Mouse (Mus musculus) ES-E14 (cell line): ENCODE measurements around the gene Myl6b. TPM values are rescaled to one million over a fixed set of nuclear protein-coding genes. Genes with fewer than 3 reads are reported as not detected.
A peak's percentile ranks its signal among the peaks of the same experiment; 100 is the strongest.

ENCODE experiments used
- DNase-seq: peaks from one replicate; pipeline ENCODE4 v3.0.0-alpha.2; 2013; ENCODE audit warnings: low read depth, low spot score
- H3K27ac ChIP-seq: 2 replicates; pipeline ENCODE4 v1.5.1; 2012; ENCODE audit warnings: low read depth, mild to moderate bottlenecking, low read length, moderate library complexity, mixed read lengths; ENCODE audit not compliant: poor library complexity, insufficient read depth, severe bottlenecking
- H3K36me3 ChIP-seq: 2 replicates; pipeline ENCODE4 v1.6.1; 2012; ENCODE audit warnings: mild to moderate bottlenecking, low read length, moderate library complexity, mixed read lengths; ENCODE audit not compliant: control insufficient read depth, poor library complexity, insufficient read depth, severe bottlenecking
- H3K4me1 ChIP-seq, 2 experiments: fragments of 150-350 bp in 1 of 2; sonication (generic) in 1 of 2; 2 replicates each; pipeline ENCODE4 v1.6.1; 2012; ENCODE audit warnings: low read length in 2 of 2, mild to moderate bottlenecking in 1 of 2, mixed read lengths in 1 of 2; ENCODE audit not compliant: control insufficient read depth in 2 of 2, insufficient read depth in 2 of 2, poor library complexity in 1 of 2
- H3K4me3 ChIP-seq, 2 experiments: fragments of 150-350 bp in 1 of 2; sonication (generic) in 1 of 2; 2 replicates each; pipeline ENCODE4 v1.5.1; 2012; ENCODE audit warnings: low read length in 2 of 2, low read depth in 1 of 2, mild to moderate bottlenecking in 1 of 2, mixed read lengths in 1 of 2; ENCODE audit not compliant: insufficient read depth in 1 of 2, poor library complexity in 1 of 2, severe bottlenecking in 1 of 2
- H3K9ac ChIP-seq: 2 replicates; pipeline ENCODE4 v1.6.1; 2012; ENCODE audit warnings: low read depth, mild to moderate bottlenecking, low read length, mixed read lengths; ENCODE audit not compliant: poor library complexity, insufficient read depth, severe bottlenecking
- H3K9me3 ChIP-seq: fragments of 150-350 bp; sonication (generic); 2 replicates; pipeline ENCODE4 v1.6.1; 2012; ENCODE audit warnings: low read depth, mild to moderate bottlenecking, low read length; ENCODE audit not compliant: control insufficient read depth, insufficient read depth
- CHD2 ChIP-seq: IDR thresholded peaks from 2 replicates; pipeline ENCODE4 v1.6.1; 2014; ENCODE audit warnings: mild to moderate bottlenecking, low read depth, low read length, inconsistent platforms
- HCFC1 ChIP-seq: IDR thresholded peaks from 2 replicates; pipeline ENCODE4 v1.6.1; 2012; ENCODE audit warnings: low read length, inconsistent platforms, borderline replicate concordance; ENCODE audit not compliant: insufficient read depth
- MAFK ChIP-seq: IDR thresholded peaks from 2 replicates; pipeline ENCODE4 v1.6.1; 2014; ENCODE audit warnings: mild to moderate bottlenecking, low read depth, low read length, inconsistent platforms; ENCODE audit not compliant: insufficient read depth
- ZC3H11A ChIP-seq: IDR thresholded peaks from 2 replicates; pipeline ENCODE4 v1.6.1; 2012; ENCODE audit warnings: low read depth, mild to moderate bottlenecking, inconsistent platforms, low read length, borderline replicate concordance
- ZNF384 ChIP-seq: IDR thresholded peaks from 2 replicates; pipeline ENCODE4 v1.6.1; 2012; ENCODE audit warnings: low read depth, low read length, inconsistent platforms
- in situ Hi-C, 2 experiments: fragments of 600-800 bp; cut with MboI; formaldehyde crosslinking; loops; one replicate each; pipeline ENCODE4 v1.15.1; 2025; ENCODE audit warnings: low sequenced_read_pairs in 2 of 2, inconsistent platforms in 1 of 2; ENCODE audit not compliant: unreplicated experiment in 2 of 2
- total RNA-seq: library from RNA; depleted of rRNA; stranded (reverse); fragments of 300-350 nt; gene quantifications from 2 replicates; pipeline ENCODE4 v1.2.3, GENCODE M21; 2012

Gene Myl6b
- total RNA-seq, 1 experiment, result 3.7 TPM

DNA sequence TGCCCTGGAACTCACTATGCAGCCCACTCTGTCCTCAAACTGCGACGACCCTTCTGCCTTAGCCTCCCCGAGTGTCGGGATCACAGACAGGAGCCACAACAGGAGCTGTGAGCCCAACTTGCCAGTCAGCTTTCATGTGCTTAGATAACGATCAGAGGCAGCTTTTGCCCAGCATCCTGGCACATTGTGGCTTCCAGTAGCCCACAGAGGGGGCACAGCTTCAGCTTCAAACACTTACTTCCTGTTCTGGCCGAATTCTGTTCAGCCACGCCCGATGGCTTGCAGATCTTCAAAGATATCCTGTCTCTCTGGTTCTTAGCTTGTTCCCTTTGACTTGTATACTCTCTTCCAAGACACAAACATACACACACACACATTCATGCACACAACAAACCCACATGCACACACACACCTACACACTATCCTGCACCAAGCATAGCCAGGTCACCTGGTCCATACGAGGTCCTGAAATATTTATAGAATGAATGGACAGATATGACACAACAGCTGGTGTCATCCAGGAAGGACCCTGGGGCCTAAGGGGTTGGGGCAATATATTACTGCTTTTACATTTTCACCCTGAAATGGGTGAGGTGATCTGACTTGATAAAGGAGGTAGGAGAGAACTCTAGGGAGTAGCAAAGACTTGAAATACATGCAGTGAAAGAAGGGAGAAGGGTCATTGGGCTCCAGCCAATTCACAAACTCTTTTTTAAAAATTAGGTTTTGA, 6.3 kb upstream of the Myl6b start:
- TF ChIP-seq ZC3H11A (no peak), ZNF384 (no peak), CHD2 (no peak), HCFC1 (no peak), MAFK (no peak)
- in situ Hi-C loops, result no loop called here
- no peak overlapping the region for H3K9ac ChIP-seq

DNA sequence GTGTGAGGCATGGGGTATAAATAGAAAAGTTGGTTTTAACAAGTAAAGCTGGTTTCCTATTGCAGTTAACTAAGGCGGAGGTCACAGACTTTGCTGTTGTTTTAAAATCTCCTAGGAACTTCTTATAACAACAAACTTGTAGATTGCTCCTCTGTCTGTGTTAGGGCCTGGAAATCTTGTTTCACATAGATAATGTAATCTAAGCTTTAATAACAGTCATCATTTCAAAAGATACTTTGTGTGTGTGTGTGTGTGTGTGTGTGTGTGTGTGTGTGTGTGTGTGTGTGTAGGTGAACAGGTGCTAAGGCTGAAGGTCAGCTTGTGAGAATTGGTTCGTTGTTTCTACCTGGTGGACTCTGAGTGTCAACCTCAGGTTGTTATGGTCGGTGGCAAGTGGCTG, 5.5 kb upstream of the Myl6b start:
- TF ChIP-seq MAFK, result no peak
- no peak for TF ChIP-seq ZNF384
- TF ChIP-seq ZC3H11A, result no peak
- no peak for TF ChIP-seq CHD2
- TF ChIP-seq HCFC1, result no peak
- H3K27ac ChIP-seq, result no peak overlapping the region
- in situ Hi-C loops, result no loop called here

More for the DNA sequence above, 6.3 kb upstream of the Myl6b start:
- no peak for DNase-seq
- no peak overlapping the region for H3K27ac ChIP-seq
- H3K9me3 ChIP-seq, result no peaks in the 10 kb centered on the region
- no peaks in the 10 kb centered on the region for H3K36me3 ChIP-seq
- H3K4me3 ChIP-seq, result no peak overlapping the region
- H3K4me1 ChIP-seq, result peaks cover 2 to 5% of the 10 kb centered on the region in 2 experiments; a peak in 1 of 4 replicates

DNA sequence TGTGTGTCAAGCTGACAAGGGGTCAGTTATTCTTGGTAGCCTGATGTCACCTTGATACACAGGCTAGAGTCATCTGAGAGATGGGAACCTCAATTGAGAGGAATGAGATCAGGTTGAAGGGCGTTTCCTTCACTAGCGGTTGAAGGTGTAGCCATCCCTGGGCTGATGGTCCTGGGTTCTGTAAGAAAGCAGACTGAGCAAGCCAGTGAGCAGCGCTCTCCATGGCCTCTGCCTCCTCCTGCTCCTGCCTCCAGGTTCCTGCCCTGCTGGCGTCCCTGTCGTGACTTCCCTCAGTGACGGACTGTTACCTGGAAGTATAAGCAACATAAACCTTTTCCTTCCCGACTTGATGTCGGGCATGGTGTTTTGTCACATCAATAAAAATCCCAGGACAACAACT, 5.0 kb upstream of the Myl6b start:
- H3K4me1 ChIP-seq, result peaks cover 2 to 5% of the 10 kb centered on the region in 2 experiments; a peak in 1 of 4 replicates
- H3K4me3 ChIP-seq, result no peak overlapping the region
- H3K9ac ChIP-seq, result no peak overlapping the region
- H3K9me3 ChIP-seq, result no peaks in the 10 kb centered on the region
- DNase-seq, result no peak
- no peaks in the 10 kb centered on the region for H3K36me3 ChIP-seq
- TF ChIP-seq CHD2 (no peak), HCFC1 (no peak), MAFK (no peak), ZC3H11A (no peak), ZNF384 (no peak)
- in situ Hi-C loops, result no loop called here
- no peak overlapping the region for H3K27ac ChIP-seq

More for the DNA sequence above, 5.5 kb upstream of the Myl6b start:
- no peaks in the 10 kb centered on the region for H3K9me3 ChIP-seq
- no peak for DNase-seq
- no peak overlapping the region for H3K4me3 ChIP-seq
- H3K4me1 ChIP-seq, result peaks cover 2 to 5% of the 10 kb centered on the region in 2 experiments; a peak in 1 of 4 replicates
- no peaks in the 10 kb centered on the region for H3K36me3 ChIP-seq
- H3K9ac ChIP-seq, result no peak overlapping the region

DNA sequence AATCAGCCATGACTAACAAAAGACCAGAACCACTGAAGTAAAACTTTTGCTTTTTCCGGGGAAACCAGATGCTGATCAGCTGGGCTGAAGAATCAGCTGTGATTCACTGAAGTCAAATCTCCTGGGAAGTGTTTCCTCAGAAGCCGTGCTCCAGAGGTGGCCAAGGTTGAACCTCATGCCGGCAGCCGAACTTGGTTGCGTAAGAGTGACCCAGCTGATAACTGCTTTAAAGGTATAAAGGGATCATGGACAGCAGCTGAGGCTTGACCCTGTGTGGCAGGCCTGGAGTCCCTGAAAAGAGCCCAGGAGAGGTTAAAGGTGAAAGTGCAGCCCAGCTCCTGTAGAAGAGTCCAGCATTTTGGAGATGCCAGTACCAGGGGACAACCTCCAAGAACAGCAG, 3.9 kb upstream of the Myl6b start:
- Histone ChIP-seq H3K4me3 (no peak overlapping the region), H3K36me3 (no peaks in the 10 kb centered on the region), H3K27ac (no peak overlapping the region), H3K4me1 (peaks cover 2 to 5% of the 10 kb centered on the region in 2 experiments; a peak in 1 of 4 replicates), H3K9me3 (no peaks in the 10 kb centered on the region), H3K9ac (no peak overlapping the region)
- no peak for DNase-seq
- TF ChIP-seq ZC3H11A (no peak), MAFK (no peak), CHD2 (no peak)
- in situ Hi-C loops, result no loop called here

DNA sequence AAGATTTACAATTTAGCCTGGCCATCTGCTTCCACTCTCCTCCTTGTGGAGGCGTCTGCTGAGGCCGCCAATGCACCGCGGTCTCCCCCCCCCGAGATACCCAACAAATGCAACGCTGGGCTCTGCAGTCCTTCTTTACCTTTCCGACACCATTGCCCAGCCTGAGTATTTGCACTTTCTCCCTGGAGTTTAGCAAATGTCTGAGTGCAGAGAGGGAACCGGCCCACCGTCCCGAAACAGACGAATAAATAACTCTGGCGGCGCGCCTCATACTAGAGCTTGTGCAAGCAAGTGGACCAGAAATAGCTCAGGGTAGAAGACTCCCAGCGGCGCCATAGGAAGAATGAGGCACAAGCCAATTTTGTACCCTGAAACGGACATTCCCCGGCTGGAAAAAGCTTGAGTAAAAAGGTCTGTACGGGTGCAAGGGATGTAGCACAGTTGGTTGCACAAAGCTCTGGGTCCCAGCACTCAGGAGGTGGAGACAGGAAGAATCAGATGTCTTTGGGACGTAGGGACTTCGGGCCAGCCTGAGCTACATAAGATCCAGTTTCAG, 709 bp upstream of the Myl6b start:
- DNase-seq, result no peak
- Histone ChIP-seq H3K4me1 (peaks cover 0 to 9% of the 10 kb centered on the region in 2 experiments; a peak in 2 of 4 replicates), H3K9ac (peak overlapping the region; percentile 71), H3K4me3 (peak overlapping the region; percentile 65 to 71), H3K36me3 (no peaks in the 10 kb centered on the region), H3K9me3 (no peaks in the 10 kb centered on the region), H3K27ac (no peak overlapping the region)
- in situ Hi-C loops, result no loop called here
- TF ChIP-seq ZC3H11A (no peak), CHD2 (no peak), ZNF384 (no peak), MAFK (no peak), HCFC1 (no peak)
